Mouse (Mus musculus): ENCODE measurements around the gene Cyp1a1. TPM values are rescaled to one million over a fixed set of nuclear protein-coding genes. Genes with fewer than 3 reads are reported as not detected.
A peak's percentile ranks its signal among the peaks of the same experiment; 100 is the strongest.

The Cyp1a1 gene
- polyA plus RNA-seq, 1 experiment from 2014 or later: not detected

DNA sequence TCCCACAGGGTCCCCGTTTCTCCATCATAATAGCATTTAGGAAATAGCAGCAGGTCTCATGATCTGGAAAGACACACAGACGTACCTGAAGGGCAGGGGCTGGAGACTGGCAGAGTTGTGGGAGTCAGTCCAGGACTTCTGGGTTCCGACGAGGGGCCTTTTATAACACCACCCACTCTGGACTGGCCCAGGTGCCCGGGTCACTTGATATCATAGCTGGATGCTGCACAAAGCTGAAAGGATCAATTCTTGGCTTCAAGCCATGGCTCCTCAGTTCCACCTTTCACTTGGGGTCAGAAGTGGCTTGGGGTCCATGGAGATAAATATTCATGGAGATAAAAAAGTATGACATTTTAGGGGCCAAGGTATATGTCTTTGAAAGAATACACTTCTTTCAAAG lies 4.2 kb upstream of the Cyp1a1 start, which contains the start of gene Cyp1a2:
Gene Cyp1a2 (minus strand): TSS at position 184 of the 400 bp plus-strand sequence.
- Histone ChIP-seq H3K36me3 (ENCODE audit: control insufficient read depth, insufficient read depth, low read length) (no peaks in the 10 kb centered on the region), H3K27me3 (replicated peaks; ENCODE audit: control insufficient read depth, insufficient read depth, low read length) (no peaks in the 10 kb centered on the region), H3K9ac (ENCODE audit: low read length) (no peak within 1 kb of the TSS), H3K27ac (ENCODE audit: low read depth) (no peak within 1 kb of the TSS), H3K4me1 (replicated peaks; ENCODE audit: control insufficient read depth, insufficient read depth, low read length) (no peaks in the 10 kb centered on the region), H3K4me2 (ENCODE audit: low read length) (no peak within 1 kb of the TSS), H3K9me3 (ENCODE audit: control insufficient read depth, low read length) (no peaks in the 10 kb centered on the region), H3K4me3 (ENCODE audit: low read depth, low read length) (no peak within 1 kb of the TSS)
- 79% methylated on average over 5 of the region's 5 CpGs for WGBS
- ATAC-seq (replicated peaks; ENCODE audit: low FRiP score, low TSS enrichment, low read depth) (no peak), DNase-seq (ENCODE audit: low spot score) (no peak)

DNA sequence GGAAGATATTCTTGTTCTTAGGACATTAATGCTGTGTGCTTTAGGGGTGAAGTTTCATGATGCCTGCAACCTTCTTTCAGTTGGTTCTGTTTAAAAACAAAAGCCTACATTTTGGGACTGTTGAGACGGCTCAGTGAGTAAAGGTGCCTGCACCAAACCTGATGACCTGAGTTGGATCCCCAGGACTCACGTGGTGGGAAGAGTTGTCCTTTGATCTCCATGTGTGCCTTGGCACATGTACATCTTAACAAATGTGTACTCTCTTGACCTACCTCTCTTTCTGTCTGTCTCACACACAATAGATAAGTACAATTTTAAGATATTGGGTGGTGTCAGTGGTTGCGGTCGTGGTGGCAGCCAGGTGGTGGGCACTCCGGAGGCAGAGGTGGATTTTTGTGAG lies 1.7 kb upstream of the Cyp1a1 start:
- no peak overlapping the region for H3K4me3 ChIP-seq (ENCODE audit: low read depth, low read length)
- H3K4me1 ChIP-seq (replicated peaks; ENCODE audit: control insufficient read depth, insufficient read depth, low read length): no peaks in the 10 kb centered on the region
- H3K36me3 ChIP-seq (ENCODE audit: control insufficient read depth, insufficient read depth, low read length): no peaks in the 10 kb centered on the region
- ATAC-seq (replicated peaks; ENCODE audit: low FRiP score, low TSS enrichment, low read depth) (no peak), DNase-seq (ENCODE audit: low spot score) (no peak)
- no peak overlapping the region for H3K4me2 ChIP-seq (ENCODE audit: low read length)
- no peaks in the 10 kb centered on the region for H3K9me3 ChIP-seq (ENCODE audit: control insufficient read depth, low read length)
- no peak overlapping the region for H3K27ac ChIP-seq (ENCODE audit: low read depth)
- 88% methylated on average over 5 of the region's 5 CpGs for WGBS
- H3K27me3 ChIP-seq (replicated peaks; ENCODE audit: control insufficient read depth, insufficient read depth, low read length): no peaks in the 10 kb centered on the region
- H3K9ac ChIP-seq (ENCODE audit: low read length): no peak overlapping the region

DNA sequence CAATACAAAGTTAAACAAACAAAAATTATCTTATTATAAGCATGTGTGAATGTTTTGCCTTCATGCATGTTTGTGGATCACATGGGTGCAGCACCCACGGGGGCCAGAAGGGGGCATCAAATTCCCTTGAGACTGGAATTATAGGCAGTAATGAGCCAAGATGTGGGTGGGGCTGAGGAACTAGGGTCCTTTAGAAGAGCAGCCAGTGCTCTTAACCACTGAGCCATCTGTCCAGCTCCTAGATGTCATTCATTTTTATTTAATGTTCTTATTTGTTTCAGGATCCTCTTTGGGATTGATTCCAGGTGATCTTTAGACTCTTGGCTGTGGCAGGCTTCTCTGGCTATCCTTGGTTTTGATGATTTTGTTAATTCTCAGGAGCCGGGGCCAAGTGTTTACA lies 430 bp downstream of the Cyp1a1 start:
- ATAC-seq (replicated peaks; ENCODE audit: low FRiP score, low TSS enrichment, low read depth): no peak
- 25% methylated on average over 2 of the region's 2 CpGs for WGBS

DNA sequence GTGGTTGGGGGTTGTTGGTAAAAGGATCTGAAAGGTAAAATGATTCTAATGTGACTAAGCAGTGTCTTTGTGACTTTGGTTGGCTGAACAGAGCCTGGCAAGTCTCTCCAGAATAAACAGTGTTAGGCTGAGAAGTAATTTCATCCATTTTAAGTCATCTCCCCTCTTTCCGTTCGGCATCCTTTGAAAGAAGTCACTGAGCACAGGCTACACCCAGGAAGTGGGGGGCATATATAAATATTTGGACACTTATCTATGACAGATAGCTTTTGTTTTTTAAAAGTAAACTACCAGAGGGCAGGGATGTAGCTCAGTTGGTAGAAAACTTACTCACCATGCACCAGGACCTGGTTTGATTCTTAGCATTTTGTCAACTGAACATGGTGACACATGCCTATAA lies 878 bp downstream of the Cyp1a1 start:
- Histone ChIP-seq H3K9me3 (ENCODE audit: control insufficient read depth, low read length) (no peaks in the 10 kb centered on the region), H3K4me3 (ENCODE audit: low read depth, low read length) (no peak overlapping the region), H3K4me2 (ENCODE audit: low read length) (no peak overlapping the region), H3K27me3 (replicated peaks; ENCODE audit: control insufficient read depth, insufficient read depth, low read length) (no peaks in the 10 kb centered on the region), H3K27ac (ENCODE audit: low read depth) (no peak overlapping the region), H3K36me3 (ENCODE audit: control insufficient read depth, insufficient read depth, low read length) (no peaks in the 10 kb centered on the region), H3K9ac (ENCODE audit: low read length) (no peak overlapping the region), H3K4me1 (replicated peaks; ENCODE audit: control insufficient read depth, insufficient read depth, low read length) (no peaks in the 10 kb centered on the region)
- DNase-seq (ENCODE audit: low spot score) (no peak), ATAC-seq (replicated peaks; ENCODE audit: low FRiP score, low TSS enrichment, low read depth) (no peak)
- 29% methylated on average over 2 of the region's 2 CpGs for WGBS

More for the DNA sequence above, 430 bp downstream of the Cyp1a1 start:
- Histone ChIP-seq H3K4me2 (ENCODE audit: low read length) (no peak overlapping the region), H3K9ac (ENCODE audit: low read length) (no peak overlapping the region), H3K4me3 (ENCODE audit: low read depth, low read length) (no peak overlapping the region), H3K4me1 (replicated peaks; ENCODE audit: control insufficient read depth, insufficient read depth, low read length) (no peaks in the 10 kb centered on the region), H3K36me3 (ENCODE audit: control insufficient read depth, insufficient read depth, low read length) (no peaks in the 10 kb centered on the region), H3K27me3 (replicated peaks; ENCODE audit: control insufficient read depth, insufficient read depth, low read length) (no peaks in the 10 kb centered on the region), H3K27ac (ENCODE audit: low read depth) (no peak overlapping the region), H3K9me3 (ENCODE audit: control insufficient read depth, low read length) (no peaks in the 10 kb centered on the region)
- no peak for DNase-seq (ENCODE audit: low spot score)

DNA sequence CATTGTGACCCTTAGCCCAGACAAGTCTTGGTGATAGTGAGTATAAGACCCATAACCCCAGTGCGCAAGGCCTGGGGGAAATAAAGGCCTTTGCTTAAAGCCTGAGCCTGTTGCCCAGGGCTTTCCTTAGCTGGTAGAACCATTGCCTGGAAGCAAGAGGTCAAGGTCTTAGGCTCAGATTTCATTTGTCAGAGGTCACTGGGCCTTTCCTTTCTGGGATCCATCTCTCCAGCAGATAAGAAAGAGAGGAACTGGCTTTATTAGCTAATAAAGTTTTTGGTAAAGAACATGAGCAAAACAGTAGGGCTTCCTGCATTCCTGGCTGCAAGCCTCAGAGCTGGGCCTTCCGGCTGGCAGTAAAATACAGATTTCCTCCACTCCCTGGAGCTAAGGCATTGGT lies 6.4 kb downstream of the Cyp1a1 start:
- Histone ChIP-seq H3K4me1 (replicated peaks; ENCODE audit: control insufficient read depth, insufficient read depth, low read length) (peaks cover 6% of the 10 kb centered on the region; the same call in 1 of the 2 replicates), H3K9ac (ENCODE audit: low read length) (no peak overlapping the region), H3K4me2 (ENCODE audit: low read length) (no peak overlapping the region), H3K27me3 (replicated peaks; ENCODE audit: control insufficient read depth, insufficient read depth, low read length) (peaks cover 27% of the 10 kb centered on the region), H3K9me3 (ENCODE audit: control insufficient read depth, low read length) (no peaks in the 10 kb centered on the region), H3K36me3 (ENCODE audit: control insufficient read depth, insufficient read depth, low read length) (no peaks in the 10 kb centered on the region), H3K4me3 (ENCODE audit: low read depth, low read length) (no peak overlapping the region), H3K27ac (ENCODE audit: low read depth) (no peak overlapping the region)
- no peak for DNase-seq (ENCODE audit: low spot score)
- no peak for ATAC-seq (replicated peaks; ENCODE audit: low FRiP score, low TSS enrichment, low read depth)
- 81% methylated on average over 2 of the region's 2 CpGs for WGBS

DNA sequence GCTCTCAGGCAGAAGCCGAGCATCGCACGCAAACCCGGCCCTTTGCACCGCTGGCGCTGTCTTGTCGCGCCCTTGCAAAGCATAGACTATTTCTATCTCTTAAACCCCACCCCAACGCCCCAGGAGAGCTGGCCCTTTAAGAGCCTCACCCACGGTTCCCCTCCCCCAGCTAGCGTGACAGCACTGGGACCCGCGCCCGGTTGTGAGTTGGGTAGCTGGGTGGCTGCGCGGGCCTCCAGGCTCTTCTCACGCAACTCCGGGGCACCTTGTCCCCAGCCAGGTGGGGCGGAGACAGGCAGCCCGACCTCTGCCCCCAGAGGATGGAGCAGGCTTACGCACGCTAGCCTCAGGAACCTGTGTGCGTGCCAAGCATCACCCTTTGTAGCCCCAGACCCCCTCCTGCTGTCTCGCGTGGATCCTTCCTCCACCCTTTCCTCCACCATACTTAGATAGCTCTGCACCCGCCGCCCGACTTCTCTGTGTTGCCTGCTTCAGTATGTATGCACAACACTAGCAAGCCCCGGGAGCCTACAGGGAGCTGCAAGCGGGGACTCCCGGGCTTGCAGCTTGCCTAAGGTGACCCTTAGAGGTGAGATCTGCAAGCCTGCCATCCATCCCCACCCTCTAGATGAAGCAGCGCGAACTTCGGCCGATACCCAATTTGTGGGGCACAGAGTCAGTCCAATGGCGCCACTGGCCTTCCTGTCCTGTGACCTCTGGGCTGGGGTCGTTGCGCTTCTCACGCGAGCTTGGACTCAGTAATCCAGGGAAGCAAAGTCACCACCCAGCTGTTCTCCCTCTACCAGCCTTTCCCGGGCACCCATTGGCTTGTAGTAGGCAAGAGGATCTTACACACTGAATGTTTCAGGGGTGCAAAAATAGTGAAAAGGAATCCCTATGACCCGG lies 8.9 kb downstream of the Cyp1a1 start:
- Histone ChIP-seq H3K27ac (ENCODE audit: low read depth) (no peak overlapping the region), H3K4me1 (replicated peaks; ENCODE audit: control insufficient read depth, insufficient read depth, low read length) (peaks cover 6% of the 10 kb centered on the region; the same call in 1 of the 2 replicates), H3K9ac (ENCODE audit: low read length) (peak overlapping the region; percentile 16; the same call in 1 of the 2 replicates), H3K4me2 (ENCODE audit: low read length) (peak overlapping the region; percentile 56), H3K9me3 (ENCODE audit: control insufficient read depth, low read length) (no peaks in the 10 kb centered on the region), H3K4me3 (ENCODE audit: low read depth, low read length) (peak overlapping the region; percentile 36), H3K36me3 (ENCODE audit: control insufficient read depth, insufficient read depth, low read length) (no peaks in the 10 kb centered on the region), H3K27me3 (replicated peaks; ENCODE audit: control insufficient read depth, insufficient read depth, low read length) (peaks cover 27% of the 10 kb centered on the region)
- peak; percentile 53; the same call in 1 of the 2 replicates for ATAC-seq (replicated peaks; ENCODE audit: low FRiP score, low TSS enrichment, low read depth)
- peak; percentile 62 for DNase-seq (ENCODE audit: low spot score)
- 2% methylated on average over 42 of the region's 42 CpGs for WGBS

DNA sequence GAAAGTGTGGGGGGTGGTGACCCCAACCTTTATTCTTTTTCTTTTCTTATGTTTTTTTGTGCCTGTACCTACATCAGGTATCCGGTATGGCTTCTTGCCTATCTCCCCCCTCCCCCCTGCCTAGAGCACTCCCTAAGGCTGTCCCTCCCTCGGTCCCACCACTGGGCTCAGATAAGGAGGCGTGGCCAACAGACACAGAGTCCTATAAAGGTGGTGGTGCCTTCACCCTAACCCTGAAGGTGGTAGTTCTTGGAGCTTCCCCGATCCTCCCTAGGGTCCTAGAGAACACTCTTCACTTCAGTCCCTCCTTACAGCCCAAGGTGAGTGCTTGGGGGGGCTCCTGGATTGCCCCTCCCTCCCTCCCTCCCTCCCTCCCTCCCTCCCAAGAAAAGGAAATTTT lies 9.7 kb downstream of the Cyp1a1 start:
- ATAC-seq (replicated peaks; ENCODE audit: low FRiP score, low TSS enrichment, low read depth): 0 out of 2 replicates have a peak, but pooled peaks have one; percentile 43
- WGBS: 16% methylated on average over 4 of the region's 4 CpGs
- H3K36me3 ChIP-seq (ENCODE audit: control insufficient read depth, insufficient read depth, low read length): no peaks in the 10 kb centered on the region
- no peak overlapping the region for H3K9ac ChIP-seq (ENCODE audit: low read length)
- H3K4me2 ChIP-seq (ENCODE audit: low read length): no peak overlapping the region
- peaks cover 6% of the 10 kb centered on the region; the same call in 1 of the 2 replicates for H3K4me1 ChIP-seq (replicated peaks; ENCODE audit: control insufficient read depth, insufficient read depth, low read length)
- H3K9me3 ChIP-seq (ENCODE audit: control insufficient read depth, low read length): no peaks in the 10 kb centered on the region
- peaks cover 27% of the 10 kb centered on the region for H3K27me3 ChIP-seq (replicated peaks; ENCODE audit: control insufficient read depth, insufficient read depth, low read length)
- no peak overlapping the region for H3K27ac ChIP-seq (ENCODE audit: low read depth)
- DNase-seq (ENCODE audit: low spot score): no peak
- H3K4me3 ChIP-seq (ENCODE audit: low read depth, low read length): no peak overlapping the region

DNA sequence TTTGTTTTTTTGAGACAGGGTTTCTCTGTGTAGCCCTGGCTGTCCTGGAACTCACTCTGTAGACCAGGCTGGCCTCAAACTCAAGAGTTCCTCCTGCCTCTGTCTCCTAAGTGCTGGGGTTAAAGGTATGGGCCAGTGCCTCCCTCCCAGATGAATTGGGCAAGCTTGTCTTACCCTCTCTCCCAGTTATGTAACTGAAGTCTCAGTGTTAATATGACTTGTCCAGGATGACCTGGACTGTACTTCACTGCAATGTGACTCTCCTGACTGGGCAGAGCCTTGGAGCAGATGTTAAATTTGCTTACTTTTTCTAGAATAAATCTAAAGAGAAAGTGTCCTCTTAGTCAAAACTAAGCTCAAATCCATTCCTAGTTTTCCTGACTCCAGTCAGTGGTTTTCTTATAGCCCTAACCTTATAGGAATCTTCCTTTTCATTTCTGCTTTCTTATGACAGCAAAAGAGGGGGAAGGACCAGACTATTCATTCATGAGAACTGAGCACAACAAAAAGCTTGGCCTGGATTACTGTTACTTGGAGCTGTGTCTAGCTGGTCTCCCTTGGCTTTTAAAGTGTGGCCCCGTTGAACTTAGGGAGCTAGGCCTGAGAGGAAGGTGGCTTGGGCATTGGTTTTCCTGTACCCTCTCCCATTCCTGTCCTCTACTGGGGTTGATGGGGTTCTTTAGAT lies 10.9 kb downstream of the Cyp1a1 start:
- DNase-seq (ENCODE audit: low spot score): no peak
- H3K4me2 ChIP-seq (ENCODE audit: low read length): no peak overlapping the region
- no peaks in the 10 kb centered on the region for H3K9me3 ChIP-seq (ENCODE audit: control insufficient read depth, low read length)
- H3K36me3 ChIP-seq (ENCODE audit: control insufficient read depth, insufficient read depth, low read length): no peaks in the 10 kb centered on the region
- 74% methylated on average over 1 of the region's 1 CpGs for WGBS
- no peak overlapping the region for H3K27ac ChIP-seq (ENCODE audit: low read depth)
- no peak for ATAC-seq (replicated peaks; ENCODE audit: low FRiP score, low TSS enrichment, low read depth)
- H3K4me3 ChIP-seq (ENCODE audit: low read depth, low read length): no peak overlapping the region
- H3K27me3 ChIP-seq (replicated peaks; ENCODE audit: control insufficient read depth, insufficient read depth, low read length): peaks cover 27% of the 10 kb centered on the region
- H3K4me1 ChIP-seq (replicated peaks; ENCODE audit: control insufficient read depth, insufficient read depth, low read length): peaks cover 6% of the 10 kb centered on the region; the same call in 1 of the 2 replicates
- H3K9ac ChIP-seq (ENCODE audit: low read length): no peak overlapping the region

Measured in intestine, embryonic 14.5 days (tissue).